Mouse (Mus musculus) testis, adult 2 months (tissue): ENCODE results near the gene Lta.

ENCODE experiments used
- CTCF ChIP-seq: fragments of 200-500 bp; IDR thresholded peaks from 2 replicates; pipeline ENCODE4 v1.5.1; 2012; ENCODE audit warnings: low read depth, mild to moderate bottlenecking, inconsistent platforms, low read length, moderate library complexity; ENCODE audit not compliant: control insufficient read depth, insufficient read depth, insufficient replicate concordance
- POLR2A ChIP-seq: fragments of 200-500 bp; IDR thresholded peaks from 2 replicates; pipeline ENCODE4 v1.6.1; 2012; ENCODE audit warnings: low read depth, mild to moderate bottlenecking, inconsistent platforms, low read length, moderate library complexity; ENCODE audit not compliant: control insufficient read depth

GRCm38 (mm10) chr17:35232659-35233058, 27.5 kb upstream of the Lta start:
- TF ChIP-seq CTCF: no peak
- no peak for TF ChIP-seq POLR2A
